Mouse (Mus musculus) cerebellum, adult 11-12 months (tissue): ENCODE measurements around the gene Gsto1.

Experiments
- DNase-seq: peaks from one replicate; pipeline ENCODE4 v3.0.0; 2022

Gsto1 gene

GRCm38 (mm10) chr19:47857957-47858942 is 3.5 kb downstream of the Gsto1 start:
- no peak for DNase-seq

DNA sequence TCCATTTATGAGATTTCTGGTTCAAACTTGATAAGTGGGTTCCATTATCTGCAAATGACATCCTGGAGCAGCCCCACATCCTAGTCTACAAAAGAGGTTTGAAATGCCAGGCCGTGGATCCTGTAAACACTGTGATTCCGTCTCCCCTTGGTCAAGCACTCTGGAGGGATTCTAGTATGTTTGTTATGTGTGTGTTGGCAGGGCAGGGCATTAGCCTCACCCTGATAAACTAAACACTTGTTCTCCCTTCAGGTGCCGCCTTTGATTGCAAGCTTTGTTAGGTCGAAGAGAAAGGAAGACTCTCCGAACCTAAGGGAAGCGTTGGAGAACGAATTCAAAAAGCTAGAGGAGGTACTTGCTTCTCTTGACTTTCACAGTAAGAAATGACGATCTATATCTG is 4.4 kb downstream of the Gsto1 start:
- DNase-seq = no peak

DNA sequence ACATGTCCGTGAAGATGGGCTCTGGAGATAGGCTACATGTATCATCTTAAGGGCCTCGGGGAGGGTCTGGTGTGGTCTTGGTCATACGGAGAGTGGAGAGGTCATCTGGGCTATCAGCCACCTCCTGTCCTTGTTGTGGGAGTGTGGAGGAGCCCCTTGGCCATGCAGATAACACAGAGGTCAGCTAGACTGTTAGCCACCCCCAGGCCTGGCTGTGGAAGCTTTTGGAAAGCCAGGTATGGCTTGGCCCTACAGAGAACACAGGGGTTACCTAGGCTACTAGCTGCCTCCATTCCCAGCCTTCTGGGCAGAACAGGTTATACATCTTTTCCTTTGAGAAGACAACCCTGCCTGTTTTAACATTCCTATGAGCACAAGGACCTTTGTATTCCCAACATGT is 7.8 kb downstream of the Gsto1 start:
- DNase-seq = no peak

DNA sequence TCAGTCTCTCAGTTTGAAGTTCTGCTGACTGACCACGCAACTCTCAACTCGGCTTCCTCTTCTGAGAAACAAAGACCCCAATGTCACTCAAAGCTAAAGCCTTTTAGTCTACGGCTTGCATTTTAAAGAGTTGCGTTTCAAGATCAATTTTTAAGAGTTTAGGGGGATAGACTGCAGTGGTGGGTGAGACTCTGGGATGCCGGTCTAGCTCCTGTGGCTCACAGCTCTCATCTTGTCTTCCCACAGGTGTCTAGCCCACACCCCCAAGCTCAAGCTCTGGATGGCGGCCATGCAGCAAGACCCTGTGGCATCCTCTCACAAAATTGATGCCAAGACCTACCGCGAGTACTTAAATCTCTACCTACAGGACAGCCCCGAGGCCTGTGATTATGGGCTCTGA is 9.3 kb downstream of the Gsto1 start:
- peak; percentile 41 for DNase-seq

GRCm38 (mm10) chr19:47864721-47865120 is 10.0 kb downstream of the Gsto1 start:
- DNase-seq = no peak

GRCm38 (mm10) chr19:47865353-47865947 is 10.7 kb downstream of the Gsto1 start, which contains the start of gene Gsto2:
TSS of gene Gsto2 (plus strand) at chr19:47865534.
- peak; percentile 96 for DNase-seq

GRCm38 (mm10) chr19:47867628-47868175 is 12.9 kb downstream of the Gsto1 start:
- no peak for DNase-seq

DNA sequence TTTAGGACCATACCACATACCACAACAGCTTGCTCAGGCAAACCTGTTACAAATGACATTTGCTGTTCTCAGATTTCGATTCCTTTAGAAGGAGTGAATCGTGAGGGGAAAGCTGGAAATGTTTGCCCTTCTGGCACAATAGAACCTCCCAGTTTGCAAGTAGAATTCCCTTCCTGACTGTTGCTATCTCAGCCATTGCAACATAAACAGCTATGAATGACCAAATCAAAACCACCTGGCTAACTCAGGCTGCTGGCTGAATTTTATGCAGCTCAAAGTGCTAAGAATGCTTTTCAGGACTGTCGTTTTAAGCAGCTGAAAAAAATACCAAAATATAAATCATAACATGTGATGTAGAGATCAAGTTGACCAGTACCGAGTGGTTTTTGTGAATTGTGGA is 14.2 kb downstream of the Gsto1 start:
- DNase-seq = no peak

- DNase-seq = no peak
These were observed 14.7 kb downstream of the Gsto1 start for GRCm38 (mm10) chr19:47869516-47869915.

- no peak for DNase-seq
These were observed 15.4 kb downstream of the Gsto1 start for GRCm38 (mm10) chr19:47870102-47870666.

GRCm38 (mm10) chr19:47871515-47871914 is 16.7 kb downstream of the Gsto1 start:
- no peak for DNase-seq

GRCm38 (mm10) chr19:47876252-47876651 is 21.5 kb downstream of the Gsto1 start:
- DNase-seq = no peak

DNA sequence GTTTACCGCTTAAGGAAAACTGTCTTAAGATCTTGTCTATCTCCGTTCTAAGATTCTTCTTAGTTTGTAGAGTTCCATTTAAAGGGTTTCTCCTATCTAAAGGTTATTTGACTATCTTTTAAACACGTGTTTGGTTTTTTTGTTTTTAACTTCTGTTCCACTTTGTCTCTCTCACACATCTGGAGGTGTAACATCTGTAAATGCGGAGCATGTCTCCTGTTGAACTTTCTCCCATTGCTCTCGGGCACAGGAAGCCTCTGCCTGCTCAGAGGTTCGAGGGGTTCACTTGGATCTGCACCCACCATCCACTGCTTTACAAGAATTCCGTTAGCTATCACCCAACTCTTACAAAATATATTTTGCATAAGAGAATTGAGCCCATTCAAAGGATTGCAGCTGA is 26.8 kb downstream of the Gsto1 start:
- no peak for DNase-seq

- DNase-seq = peak; percentile 43
These were observed 27.5 kb downstream of the Gsto1 start for GRCm38 (mm10) chr19:47882151-47882881.

DNA sequence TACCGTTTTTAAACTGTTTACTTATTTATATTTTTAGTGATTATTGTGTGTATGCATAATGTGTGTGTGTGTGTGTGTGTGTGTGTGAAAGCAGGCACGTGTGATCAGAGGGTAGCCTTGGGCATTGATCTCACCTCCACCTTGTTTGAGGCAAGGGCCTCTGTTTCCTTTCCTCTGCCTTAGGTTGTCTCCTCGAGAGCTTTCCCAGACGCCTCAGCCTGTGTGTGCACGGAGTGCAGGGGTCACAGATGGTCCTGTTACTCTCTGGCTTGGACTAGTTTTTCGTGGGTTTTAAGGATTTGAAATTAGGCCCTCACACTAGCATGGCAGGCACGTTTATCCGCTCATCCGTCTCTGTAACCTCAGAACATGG is 28.1 kb downstream of the Gsto1 start:
- DNase-seq = no peak

DNA sequence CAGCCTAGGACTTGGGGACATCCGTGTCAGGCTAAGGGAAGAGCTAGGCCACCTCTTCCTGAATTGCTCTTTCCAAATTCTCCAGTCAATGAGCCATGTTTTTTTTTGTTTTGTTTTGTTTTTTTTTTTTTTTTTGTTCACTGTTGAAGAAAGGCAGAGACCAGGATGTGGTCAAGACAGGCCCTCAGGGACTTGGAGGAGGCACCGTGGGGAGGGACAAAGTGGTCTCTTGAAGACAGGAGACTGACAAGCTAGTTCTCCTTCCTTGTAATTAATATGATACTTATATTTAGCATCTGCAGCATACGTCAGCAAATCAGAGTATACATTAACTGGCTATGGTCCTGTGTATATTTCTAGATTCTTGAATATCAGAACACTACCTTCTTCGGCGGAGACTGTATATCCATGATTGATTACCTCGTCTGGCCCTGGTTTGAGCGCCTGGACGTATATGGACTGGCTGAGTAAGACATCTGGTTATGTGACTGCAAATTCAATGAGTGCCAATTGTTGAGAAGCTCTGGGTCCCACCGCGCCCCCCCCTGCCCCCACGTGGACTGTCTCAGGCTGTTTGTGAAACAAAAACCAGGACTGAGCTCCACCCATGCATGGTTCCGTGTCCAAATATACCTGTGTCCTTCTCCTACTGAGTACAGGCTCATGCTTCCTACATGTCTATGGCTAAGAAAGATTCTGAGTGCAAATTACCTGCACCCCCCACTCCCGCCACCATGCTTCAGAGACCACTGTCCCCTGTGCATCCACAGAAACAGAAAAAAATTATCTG is 29.7 kb downstream of the Gsto1 start:
- no peak for DNase-seq

DNA sequence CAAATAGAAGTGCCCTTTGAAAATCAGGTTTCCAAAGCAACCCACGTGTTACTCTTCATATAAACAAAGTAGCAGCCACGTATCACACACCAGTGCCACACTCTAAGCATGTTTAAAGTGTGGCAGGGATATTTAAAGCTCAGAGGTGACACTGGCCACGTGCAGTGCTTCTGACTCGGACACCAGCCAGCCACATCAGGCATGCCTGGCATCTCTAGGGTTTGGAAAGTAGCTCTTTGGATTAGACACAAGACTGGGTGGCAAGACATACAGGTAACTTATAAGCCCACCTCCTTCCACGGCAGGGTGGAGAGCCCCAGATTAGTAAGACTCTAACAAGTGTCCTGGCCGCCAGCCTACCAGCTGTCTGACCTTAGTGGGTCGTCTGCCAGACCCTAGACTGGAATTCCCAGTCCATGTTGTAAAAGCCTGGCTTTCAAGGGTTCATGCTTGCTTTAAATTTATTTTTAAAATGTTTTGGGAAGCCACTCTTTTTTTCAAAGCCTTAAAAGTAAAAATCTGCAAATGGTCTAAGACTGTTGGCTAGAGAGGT is 30.5 kb downstream of the Gsto1 start:
- no peak for DNase-seq

DNA sequence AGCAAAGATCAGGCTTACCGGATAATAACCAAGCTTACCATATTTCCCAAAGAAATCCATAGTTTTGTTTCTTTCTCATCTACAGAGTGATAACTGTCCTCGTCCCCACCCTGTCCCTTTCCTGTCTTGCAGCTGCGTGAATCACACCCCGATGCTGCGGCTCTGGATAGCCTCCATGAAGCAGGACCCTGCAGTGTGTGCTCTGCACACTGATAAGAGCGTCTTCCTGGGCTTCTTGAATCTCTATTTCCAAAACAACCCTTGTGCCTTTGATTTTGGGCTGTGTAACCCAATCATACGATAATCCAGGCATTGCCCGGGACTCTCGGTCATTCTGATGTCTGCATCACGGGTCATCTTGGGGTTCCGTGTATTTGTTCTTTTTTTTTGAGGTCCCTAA is 31.1 kb downstream of the Gsto1 start:
- no peak for DNase-seq

- no peak for DNase-seq
These were observed 31.8 kb downstream of the Gsto1 start for GRCm38 (mm10) chr19:47886617-47887016.

DNA sequence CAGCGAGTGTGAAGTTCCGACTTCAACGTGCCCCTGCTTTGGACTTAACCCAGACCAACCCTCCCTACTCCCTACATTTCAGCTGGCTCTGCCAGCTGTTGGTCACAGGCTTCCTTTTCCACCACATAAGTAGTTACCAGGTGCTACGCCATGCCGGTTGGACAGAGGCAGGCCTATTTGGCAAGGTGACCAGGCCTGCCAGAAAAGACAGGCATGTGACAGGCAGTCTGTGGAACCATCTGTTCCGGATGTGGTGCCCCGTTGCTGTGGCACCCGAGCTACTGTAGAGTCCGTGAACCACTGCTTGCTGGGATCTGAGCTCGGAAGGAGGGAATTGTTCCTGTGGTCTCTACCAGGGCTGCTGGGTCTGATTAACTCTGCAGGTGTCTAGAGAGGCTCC is 32.6 kb downstream of the Gsto1 start:
- DNase-seq = no peak

GRCm38 (mm10) chr19:47888037-47888436 is 33.3 kb downstream of the Gsto1 start:
- DNase-seq = no peak
